Mouse (Mus musculus) bone marrow, adult 2 months (tissue): ENCODE measurements at regions not wholly inside any gene's neighbourhood (a gene's known extent, or its start where the extent isn't known, plus 50 kb on each side); places are given as distances from the start of the nearest gene placed in this dataset.

ENCODE experiments used
- CTCF ChIP-seq: fragments of 200-500 bp; IDR thresholded peaks from 2 replicates; pipeline ENCODE4 v1.5.1; 2011; ENCODE audit warnings: low read length, control low read depth; ENCODE audit not compliant: control insufficient read depth, insufficient read depth
- POLR2A ChIP-seq: fragments of 200-500 bp; IDR thresholded peaks from 2 replicates; pipeline ENCODE4 v1.6.1; 2011; ENCODE audit warnings: low read depth, mild to moderate bottlenecking, control low read depth, low read length, borderline replicate concordance; ENCODE audit not compliant: control insufficient read depth

GRCm38 (mm10) chr6:4417247-4417709 is 87.3 kb upstream of the Col1a2 start:
- no peak for TF ChIP-seq POLR2A
- no peak for TF ChIP-seq CTCF
